Mouse (Mus musculus): ENCODE measurements around the gene Dusp7.

Dusp7 gene

DNA sequence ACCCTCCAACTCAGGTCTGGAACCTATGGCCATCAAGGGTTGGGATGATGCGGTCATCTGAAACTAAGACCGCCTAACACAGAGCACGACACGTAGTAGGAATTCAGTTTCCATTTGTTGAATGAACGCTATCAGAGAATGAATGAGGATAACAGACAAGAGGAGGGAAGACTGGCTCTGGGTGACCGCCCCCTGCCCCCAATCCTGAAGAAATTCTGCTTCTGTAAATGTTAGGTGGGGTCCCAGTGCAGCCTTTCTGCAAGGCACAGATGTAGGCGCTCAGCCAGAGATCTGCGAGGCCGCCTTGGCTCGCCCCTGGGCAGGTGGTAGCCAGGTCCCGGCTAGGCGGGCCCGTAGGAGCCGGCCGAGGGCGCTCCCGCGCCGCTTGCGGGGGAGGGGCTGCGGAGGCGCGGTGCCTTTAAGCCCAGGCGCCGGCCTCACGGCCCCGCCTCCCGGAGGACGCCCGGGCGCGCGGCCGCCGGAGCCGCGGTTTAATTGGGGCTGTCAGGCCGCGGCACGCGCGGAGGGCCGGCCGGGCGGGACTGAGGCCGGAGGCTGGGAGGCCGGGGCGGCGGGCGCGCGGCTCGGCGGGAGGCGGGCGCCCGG lies at the start of gene Dusp7:
Gene Dusp7 (plus strand): TSS at position 521 of the 606 bp plus-strand sequence.
- under 1% methylated on average over 57 of the region's 57 CpGs for WGBS

DNA sequence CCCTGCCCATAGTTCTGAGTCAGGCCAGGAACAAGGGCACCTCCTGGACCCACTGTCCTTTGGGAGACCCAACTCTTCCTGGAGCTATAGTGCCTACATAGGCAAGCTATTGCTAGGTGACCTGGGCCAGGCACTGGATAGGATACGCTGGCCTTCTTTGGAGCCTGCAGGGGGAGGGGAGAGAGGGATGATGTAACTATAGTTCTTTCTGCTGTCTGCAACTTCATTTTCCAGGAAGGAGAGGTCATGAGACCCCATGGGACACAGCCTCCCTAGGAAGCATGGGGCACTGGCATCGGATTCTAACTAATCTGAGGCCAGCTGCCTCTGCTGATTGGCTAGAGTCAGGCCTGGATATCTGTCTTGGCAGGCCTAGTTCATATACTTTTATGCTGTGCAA lies 49.3 kb upstream of the Dusp7 start:
- WGBS: 64% methylated on average over 2 of the region's 2 CpGs

DNA sequence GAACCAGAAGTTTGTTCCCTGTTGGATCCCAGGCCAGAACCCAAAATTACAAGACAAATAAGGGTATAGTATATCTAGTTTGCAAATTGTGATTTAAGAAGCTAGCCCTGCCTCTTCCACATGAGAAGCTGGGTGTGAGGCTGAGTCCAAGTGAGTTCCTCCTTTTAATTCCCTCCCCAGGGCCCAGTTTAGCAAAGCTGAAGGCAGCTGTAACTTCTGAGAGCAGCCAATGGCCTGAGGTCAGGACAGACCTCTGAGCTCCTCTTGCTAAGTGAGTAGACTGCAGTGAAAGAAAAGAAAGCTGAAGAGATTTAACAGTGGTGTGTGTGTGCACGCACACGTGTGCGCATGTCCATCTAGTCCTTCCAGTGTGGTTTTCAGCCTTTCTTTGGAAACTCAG lies 45.9 kb upstream of the Dusp7 start:
- 72% methylated on average over 3 of the region's 3 CpGs for WGBS

DNA sequence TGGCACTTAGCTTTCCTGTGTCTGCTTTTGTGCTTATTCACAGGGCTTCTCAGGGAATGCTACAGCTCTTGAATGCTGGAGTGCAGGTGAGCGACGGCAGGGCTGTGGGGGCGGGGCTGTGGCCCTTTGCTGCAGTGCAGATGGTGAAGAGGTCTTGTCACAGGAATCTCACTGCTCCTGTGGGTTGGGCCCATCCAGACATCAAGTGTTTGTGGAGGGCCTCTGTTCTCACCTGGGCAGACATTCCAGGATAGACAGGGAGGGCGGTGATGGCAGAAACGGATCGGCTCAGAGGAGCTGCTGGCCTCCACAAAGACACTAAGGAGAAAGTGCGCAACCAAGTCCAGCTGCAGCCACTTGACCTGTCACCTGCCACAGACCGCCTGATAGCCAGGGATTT lies 42.2 kb upstream of the Dusp7 start:
- WGBS: 80% methylated on average over 8 of the region's 8 CpGs

DNA sequence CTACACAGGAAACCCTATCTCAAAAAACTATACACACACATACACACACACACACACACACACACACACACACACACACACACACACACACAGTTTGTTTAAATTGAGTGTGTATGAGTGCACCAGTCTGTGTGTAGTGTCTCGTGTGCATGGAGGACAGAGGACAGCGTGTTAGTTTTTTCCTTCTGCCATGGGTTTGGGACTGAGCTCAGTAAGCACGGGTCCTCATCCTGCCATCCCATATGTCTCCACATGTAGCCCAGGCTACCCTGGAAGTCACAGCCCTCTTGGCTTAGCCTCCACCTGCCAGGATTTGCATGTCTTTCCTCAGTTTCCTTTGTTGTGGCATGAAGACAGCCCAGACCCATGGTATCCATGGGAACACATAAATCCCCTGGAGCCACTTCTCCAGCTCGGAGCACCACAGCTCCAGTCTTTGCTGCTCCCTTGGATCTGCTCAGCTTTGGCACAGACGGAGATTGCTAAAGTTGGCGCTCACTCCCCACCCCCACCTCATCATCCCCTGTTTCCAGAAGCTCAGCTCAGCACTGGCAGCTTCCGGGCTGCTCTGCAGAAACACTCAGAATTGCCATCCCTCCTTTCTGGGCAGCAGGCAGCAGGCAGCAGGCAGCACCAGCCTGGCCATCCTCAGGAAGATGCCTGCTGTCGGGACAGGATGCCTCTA lies 41.2 kb upstream of the Dusp7 start:
- WGBS: 37% methylated on average over 8 of the region's 8 CpGs

DNA sequence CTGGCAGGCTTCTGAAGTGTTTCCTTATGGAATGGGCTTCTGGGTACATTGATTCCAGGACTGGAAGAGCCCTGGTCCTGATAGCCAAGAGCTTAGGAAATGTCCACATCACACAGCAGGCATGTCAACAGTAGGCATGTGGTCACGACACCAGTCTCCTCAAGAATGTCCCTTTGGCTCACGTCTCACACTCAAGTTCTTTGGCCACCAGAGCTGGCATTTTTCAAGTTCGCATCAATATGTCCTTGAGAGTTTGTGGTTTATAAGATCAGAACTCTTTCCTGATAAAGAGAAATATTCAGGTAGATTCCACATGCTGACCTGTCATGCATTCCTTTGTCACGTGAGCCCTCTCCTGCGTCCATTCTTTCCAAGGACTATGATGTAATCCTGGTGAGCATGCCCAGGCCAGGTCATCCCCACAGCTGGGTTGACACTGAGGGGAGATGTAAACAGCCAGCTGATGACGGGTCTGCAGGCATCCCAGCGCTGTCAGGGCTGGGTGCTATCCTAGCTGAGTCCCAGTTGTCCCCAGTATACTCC lies 40.3 kb upstream of the Dusp7 start:
- 78% methylated on average over 7 of the region's 7 CpGs for WGBS

DNA sequence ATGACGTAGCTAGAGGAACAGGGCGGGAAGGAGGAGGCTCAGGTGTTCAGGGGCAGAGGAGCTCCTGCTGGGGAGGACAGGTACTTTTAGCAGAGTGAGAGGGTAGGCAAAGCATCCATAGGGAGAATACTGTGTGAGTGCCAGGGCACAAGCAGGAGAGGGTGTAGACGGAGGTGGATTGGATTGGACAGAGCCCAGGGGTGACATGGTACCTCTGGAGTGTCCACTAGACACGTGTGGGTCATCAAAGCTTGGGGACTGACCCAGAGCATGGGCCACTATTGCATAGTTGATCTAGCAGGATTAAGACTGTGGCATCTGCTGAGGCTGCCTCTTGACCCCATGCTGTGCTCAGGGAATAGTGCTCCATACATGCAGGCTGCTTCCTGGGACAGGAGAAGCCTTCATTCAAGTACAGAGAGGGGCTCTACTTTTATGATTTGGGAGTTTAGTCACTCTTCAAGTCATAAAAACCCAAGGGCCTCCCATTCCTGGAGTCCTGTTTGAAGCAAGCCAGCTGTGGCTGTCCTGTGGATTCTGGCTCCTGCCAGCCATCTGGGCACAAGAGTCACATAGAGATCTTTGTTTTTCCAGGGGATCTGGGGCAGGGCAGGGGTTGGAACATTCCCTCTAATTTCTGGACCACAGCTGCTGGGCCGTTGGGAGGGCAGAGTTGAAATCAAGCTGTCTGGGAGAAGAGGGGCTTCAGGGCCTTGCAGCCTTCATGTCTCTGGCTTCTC lies 39.5 kb upstream of the Dusp7 start:
- 69% methylated on average over 5 of the region's 5 CpGs for WGBS

DNA sequence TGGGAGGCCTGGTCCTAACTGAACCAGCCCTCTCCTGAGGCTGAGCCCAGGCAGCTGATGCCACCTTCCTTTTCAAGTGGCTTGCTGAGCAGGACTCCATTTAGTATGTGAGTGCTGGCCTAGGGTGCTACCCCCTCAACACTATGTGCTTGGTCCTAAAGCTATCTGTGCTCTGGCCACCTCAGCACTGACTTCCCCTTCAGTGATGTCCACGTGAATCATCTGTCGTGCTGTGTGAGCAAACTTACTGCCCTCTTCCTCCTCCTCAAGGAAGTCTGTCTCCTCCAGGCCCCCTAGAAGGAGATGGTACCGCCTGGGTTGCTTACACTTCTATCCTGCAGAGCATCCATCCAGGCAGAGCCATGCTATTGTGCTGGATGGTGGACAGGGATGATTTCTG lies 35.7 kb upstream of the Dusp7 start:
- 72% methylated on average over 3 of the region's 3 CpGs for WGBS

DNA sequence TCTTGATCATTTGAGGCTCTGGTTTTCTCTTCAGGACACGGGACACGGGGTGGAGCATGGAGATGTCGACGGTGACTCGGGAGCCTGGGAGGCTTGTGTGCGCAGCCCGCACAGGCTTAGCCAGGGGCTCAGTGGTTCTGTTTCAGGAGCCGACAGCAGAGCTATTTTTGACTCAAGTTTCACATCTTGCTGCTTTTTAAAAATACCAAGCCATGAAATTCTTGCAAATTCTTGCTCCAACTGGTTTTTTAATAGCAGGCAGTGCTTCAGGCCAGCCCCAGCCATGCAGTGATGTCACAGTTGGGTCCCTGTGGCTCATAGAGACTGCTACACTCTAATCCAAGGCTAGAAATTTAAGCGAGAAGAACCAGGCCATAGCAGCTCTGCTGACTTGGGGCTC lies 30.8 kb upstream of the Dusp7 start:
- 39% methylated on average over 9 of the region's 9 CpGs for WGBS

DNA sequence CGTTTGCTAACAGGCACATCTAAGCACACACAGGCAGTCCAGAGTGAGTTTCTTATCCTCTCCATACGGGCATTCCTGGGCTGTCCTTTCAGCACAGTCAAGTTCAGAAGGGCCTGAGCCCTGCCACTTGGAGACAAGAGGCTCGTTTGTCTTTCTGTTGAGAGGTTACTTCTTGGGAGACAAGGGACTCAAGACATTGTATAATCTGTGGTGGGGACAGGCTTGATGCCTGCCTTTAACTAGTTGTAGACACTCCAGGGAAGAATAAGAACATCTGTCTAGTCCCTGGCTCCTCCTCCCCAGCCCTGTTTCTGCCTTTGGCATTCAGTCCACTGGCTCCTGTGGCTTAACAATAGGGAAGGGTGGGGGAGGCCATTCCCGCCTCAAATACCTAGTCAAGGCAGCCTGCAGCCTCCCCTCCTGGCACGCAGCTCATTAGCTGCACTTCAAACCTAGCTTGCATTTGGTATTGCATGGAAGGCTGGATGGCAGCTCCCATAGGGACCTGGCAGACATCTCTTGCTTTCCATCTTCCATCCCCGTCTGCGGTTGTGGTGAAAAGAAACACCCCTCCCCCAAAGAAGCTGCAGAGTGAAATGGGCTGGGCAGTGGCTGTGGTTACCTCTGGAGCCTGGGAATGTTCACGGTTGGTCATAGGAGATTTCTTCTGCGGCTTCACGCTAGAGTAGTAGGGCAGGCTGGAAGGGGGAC lies 29.8 kb upstream of the Dusp7 start:
- WGBS: 41% methylated on average over 10 of the region's 10 CpGs

DNA sequence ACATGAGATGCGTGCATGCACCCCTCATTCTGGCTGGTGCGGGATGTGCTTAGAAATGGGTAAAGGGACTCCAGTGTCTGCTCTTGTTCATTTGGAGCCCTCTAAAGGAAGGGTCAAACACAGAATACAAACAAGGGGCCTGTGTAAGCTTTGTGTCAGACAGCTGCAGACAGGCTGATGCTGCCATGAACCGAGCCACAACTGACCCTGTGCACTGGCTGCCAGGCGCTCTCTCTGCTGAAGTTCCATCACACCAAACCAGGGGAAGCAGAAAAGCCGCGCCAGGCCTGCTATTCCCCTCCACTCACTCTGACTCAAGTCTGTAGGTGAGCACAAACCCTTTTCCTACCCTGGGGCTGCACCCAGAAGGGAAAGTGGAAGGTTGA lies 29.3 kb upstream of the Dusp7 start:
- 61% methylated on average over 6 of the region's 6 CpGs for WGBS

DNA sequence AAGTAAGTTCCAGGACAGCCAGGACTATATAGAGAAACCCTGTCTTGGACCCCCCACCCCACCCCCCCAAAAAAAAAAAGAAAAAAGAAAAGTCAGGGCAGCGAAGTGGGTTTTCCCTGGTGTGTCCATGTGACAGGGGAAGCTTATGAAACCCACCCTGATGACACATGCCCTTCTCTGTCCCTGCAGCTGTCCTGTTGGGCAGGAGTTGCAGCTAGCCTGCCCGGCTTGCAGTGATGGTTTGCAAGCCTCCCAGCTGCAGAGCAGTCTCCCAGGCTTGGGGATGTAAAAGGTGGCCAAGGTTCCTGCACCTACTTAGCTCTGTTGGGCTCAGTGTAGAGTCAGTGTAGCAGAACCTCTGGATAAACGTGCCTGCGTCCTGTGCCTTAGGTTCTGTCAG lies 28.7 kb upstream of the Dusp7 start:
- WGBS: 89% methylated on average over 4 of the region's 4 CpGs

DNA sequence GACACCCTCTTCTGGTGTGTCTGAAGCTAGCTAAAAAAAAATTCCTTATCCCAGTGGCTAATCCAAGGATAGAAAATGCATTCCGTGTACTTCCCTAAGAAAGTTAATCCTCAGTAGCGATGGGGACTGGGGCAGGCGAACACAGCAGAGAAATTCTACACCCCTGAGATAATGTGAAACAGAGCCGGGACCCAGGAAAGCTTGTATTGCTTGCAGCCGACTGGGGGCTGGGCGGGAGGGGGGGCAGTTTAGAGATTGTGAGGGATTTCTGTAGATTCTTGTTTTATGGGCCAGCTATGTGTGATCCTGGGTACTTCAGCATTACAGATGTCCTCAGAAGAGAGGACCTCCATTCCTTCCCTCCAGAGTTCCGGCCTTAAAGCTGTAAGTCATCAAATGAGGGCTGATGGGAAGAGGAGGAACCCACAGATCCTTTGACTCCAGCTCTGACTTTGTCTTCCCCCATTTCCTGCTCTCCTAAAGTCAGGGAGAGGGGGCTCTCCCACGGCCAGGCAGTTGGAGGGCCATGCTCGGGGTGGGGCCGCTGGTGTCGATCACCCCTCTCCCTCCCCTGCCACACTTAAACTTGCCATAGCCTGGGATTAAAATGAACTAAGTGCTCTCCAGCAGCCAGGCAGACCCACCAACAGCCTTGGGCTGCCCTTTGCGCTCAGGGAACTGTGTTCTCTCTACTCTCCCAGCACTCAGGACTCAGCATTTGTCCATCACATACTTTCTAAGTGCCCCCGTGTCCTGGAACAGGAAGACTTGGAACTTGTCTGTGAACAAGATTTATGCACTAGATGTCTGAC lies 27.7 kb upstream of the Dusp7 start:
- WGBS: 71% methylated on average over 13 of the region's 13 CpGs

DNA sequence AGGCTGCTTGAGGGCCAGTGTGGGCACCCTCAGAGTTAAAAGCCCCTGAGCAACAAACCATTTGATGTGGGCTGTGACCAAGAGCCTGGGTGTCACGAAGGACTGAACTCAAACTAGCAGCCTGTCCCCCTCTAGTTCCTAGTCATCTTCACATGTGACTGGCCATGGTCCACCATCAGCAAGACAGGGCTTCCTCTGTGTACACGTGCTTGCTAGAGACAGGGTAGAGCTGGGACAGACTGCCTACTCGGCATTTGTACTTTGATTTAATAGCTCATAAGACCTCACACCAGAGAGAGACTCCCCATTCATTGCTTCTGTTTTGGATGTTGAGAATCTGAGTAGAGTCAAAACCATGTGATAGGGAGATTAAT lies 27.1 kb upstream of the Dusp7 start:
- 58% methylated on average over 3 of the region's 3 CpGs for WGBS

DNA sequence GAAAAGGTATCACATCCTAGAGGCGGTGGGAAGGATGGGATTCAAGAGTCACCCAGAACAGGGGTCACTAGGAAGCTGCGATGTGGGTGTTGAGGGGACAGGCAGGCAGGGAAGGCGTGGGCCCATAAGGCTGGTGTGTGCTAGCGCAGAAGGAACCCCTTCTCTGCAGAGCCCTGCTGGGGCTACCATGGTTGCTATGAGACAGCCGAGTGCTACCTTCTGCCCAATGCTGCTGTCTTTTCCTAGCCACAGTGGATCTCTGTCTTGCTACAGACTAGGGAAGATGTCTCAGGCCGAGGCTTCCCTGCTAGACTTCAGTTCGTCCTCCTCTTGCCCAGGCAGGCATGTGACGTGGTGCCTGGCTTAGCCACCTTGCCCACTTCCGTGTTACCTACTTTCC lies 25.9 kb upstream of the Dusp7 start:
- WGBS: 64% methylated on average over 9 of the region's 9 CpGs

DNA sequence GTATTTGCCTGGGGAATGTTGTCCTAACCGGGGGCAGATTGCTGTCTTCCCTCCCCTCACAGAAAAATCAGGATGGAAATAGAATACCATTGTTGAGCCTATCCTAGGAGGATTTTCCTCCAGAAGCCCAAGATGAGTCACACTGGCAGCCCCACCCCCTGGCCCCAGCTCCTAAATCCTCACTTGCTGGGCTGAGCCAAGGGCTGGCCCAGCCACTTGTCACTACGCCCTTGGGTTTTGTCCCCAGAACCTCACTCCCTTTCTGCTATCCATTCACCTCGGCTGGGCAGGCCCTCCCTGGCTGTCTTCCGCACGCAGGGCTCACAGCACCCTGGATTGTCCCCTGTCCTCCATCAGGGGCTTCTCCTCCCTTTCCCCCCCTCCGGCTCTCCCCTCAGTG lies 23.3 kb upstream of the Dusp7 start:
- 26% methylated on average over 6 of the region's 6 CpGs for WGBS

DNA sequence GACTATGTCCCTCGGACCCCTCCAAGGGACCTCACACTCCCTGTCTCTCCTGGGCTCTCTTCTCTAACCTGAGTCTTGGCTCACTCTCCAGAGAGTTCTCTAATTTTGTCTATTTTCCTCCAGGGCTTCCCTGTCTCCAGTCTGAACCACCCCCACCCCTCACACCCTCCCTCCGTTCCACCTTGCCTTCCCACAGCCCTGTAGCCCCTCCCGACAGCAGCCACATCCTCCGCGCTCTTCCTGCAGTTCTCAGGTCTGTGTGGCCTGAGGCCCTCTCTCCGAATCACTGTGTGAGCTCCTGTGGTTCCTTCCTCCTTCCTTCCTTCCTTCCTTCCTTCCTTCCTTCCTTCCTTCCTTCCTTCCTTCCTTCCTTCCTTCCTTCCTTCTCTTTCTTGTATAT lies 22.8 kb upstream of the Dusp7 start:
- WGBS: 47% methylated on average over 6 of the region's 6 CpGs

DNA sequence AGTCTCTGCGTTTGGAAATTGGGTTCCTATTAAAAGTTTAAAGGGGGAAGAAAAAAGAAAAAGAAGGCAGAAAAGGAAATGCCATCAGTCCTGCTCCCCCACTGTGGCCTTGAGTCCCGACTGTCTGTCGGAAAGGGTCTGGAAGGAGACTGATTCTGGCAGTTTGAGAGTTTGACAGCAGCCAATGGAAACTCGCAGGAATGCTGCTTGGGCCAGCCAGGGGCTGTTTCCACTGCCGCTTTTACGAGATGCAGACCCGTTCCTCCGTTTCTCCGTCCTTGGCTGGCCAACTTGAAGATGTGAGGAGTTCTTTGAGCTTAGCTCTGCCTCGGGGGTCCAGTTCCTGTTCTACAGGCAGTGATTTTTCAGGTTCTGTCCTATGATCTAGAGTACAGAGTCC lies 20.2 kb upstream of the Dusp7 start:
- 70% methylated on average over 10 of the region's 10 CpGs for WGBS

DNA sequence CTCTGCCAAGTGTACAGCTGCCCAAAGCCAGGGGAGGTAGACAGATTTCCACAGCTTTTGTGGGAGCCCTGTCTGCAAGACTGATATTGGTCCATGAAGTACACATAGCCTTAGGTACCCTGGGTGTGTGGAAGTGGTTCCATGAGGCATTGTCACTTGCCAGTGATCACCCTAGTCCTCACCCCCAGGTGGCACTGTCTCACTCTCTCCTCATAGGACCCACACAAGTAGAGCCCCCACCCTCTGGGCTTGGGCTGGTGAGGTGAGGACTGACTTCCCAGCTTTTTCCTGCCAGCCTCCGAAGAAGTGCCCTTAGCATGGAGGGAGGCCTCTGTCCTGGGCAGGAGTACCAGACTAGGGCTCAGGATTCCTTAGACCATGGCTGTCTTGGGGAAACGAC lies 19.4 kb upstream of the Dusp7 start:
- 55% methylated on average over 2 of the region's 2 CpGs for WGBS

DNA sequence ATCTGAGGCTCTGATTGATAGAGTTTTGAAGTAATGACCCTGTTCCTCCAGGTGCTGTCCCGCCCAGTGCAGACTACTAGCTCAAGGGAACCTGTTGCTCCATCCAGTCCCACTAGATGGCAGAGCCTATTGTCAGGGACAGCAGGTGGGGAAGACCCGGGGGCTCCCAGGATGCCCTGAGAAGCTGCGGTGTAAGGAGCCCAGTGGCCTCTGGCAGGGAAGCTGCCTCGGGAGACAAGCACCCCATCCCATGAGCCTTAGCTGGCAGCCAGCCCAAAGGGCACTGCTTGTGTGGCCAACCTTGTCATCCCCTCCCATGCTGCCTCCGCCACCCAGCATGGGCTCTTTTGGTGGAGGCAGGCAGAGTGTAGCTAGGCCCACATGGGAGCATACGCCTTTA lies 17.3 kb upstream of the Dusp7 start:
- WGBS: 72% methylated on average over 6 of the region's 6 CpGs

DNA sequence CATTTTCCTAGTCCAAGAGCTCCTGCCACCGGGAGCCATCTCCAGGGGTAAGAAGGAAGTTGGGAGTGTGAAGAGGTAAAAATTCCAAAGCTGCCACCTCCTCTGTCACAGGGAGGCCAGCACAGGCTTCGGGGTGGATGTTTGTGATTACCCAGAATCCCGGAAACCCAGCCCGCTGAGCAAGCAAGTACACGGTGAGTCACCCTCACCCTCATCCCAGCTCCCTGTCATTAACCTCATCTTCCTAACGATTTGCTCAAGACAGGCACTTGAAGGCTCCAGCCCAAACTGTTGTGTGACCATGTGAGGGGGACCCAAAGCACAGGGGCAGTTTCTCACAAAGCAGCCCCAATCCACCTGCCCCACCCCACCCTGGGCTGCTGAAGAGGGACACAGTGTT lies 14.7 kb upstream of the Dusp7 start:
- 49% methylated on average over 6 of the region's 6 CpGs for WGBS

DNA sequence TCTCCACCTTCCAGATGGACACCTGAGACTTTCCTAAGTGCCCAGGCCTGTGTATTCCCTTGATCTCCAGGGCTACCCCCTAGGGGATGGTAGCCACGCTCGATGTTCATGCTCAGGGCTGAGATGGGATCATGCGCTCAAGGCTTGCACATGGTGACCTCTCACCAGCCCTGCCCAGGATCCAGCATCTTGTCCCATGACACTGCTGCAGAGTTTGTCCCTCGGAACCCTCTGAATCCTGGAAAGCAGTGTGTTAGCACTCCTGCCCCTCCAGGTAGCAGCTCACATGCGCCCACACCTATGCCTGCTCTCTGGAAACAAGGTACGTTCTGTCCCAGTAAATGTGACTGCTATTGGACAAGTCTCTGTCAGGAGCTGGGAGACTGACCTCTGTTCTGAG lies 13.6 kb upstream of the Dusp7 start:
- WGBS: 97% methylated on average over 6 of the region's 6 CpGs
